Mouse (Mus musculus) heart, embryonic 15.5 days (tissue): ENCODE measurements around the gene Abraxas2. TPM values are rescaled to one million over a fixed set of nuclear protein-coding genes. Genes with fewer than 3 reads are reported as not detected.
A peak's percentile ranks its signal among the peaks of the same experiment; 100 is the strongest.

Experiments used
- ATAC-seq: fragments of 200-750 bp; cut with Nextera tagmentation; replicated peaks from 2 replicates; pipeline ENCODE4 v1.8.0; 2017; ENCODE audit warnings: low read depth, moderate TSS enrichment; ENCODE audit not compliant: insufficient number of reproducible peaks, insufficient read depth, low FRiP score
- H3K27ac ChIP-seq: fragments of 300-500 bp; sonication (generic); 2 replicates; pipeline ENCODE4 v1.5.1; 2015; ENCODE audit warnings: mild to moderate bottlenecking, inconsistent platforms
- H3K27me3 ChIP-seq: fragments of 300-500 bp; sonication (generic); 2 replicates; pipeline ENCODE4 v1.6.1; 2015; ENCODE audit warnings: inconsistent platforms
- H3K36me3 ChIP-seq: fragments of 300-500 bp; sonication (generic); 2 replicates; pipeline ENCODE4 v1.6.1; 2015; ENCODE audit warnings: mild to moderate bottlenecking, inconsistent platforms
- H3K4me1 ChIP-seq: fragments of 300-500 bp; sonication (generic); replicated peaks from 2 replicates; pipeline ENCODE4 v1.6.1; 2015; ENCODE audit warnings: inconsistent platforms
- H3K4me2 ChIP-seq: fragments of 300-500 bp; sonication (generic); 2 replicates; pipeline ENCODE4 v1.6.1; 2015; ENCODE audit warnings: inconsistent platforms, mild to moderate bottlenecking, moderate library complexity
- H3K4me3 ChIP-seq: fragments of 300-500 bp; sonication (generic); 2 replicates; pipeline ENCODE4 v1.5.1; 2015; ENCODE audit warnings: mild to moderate bottlenecking, inconsistent platforms
- H3K9ac ChIP-seq: fragments of 300-500 bp; sonication (generic); 2 replicates; pipeline ENCODE4 v1.6.1; 2015; ENCODE audit warnings: mild to moderate bottlenecking, inconsistent platforms
- H3K9me3 ChIP-seq: fragments of 300-500 bp; sonication (generic); replicated peaks from 2 replicates; pipeline ENCODE4 v1.6.1; 2016; ENCODE audit warnings: inconsistent platforms
- WGBS: fragments of 180-500 bp; shearing (Covaris S2); methylation state at CpG from one replicate; pipeline ENCODE4 v1.1.7; 2015; ENCODE audit warnings: mixed read lengths; 5-methylcytosine and 5-hydroxymethylcytosine counted together
- polyA plus RNA-seq: library from polyadenylated mRNA; unstranded; fragments of >200 nt; fragmentation: Nextera tagmentation; extraction: Ambion mirVana; gene quantifications from 2 replicates; pipeline ENCODE4 v1.2.1, GENCODE M21; 2015

The Abraxas2 gene
- polyA plus RNA-seq, 1 experiment from 2014 or later, result 28.7 TPM

DNA sequence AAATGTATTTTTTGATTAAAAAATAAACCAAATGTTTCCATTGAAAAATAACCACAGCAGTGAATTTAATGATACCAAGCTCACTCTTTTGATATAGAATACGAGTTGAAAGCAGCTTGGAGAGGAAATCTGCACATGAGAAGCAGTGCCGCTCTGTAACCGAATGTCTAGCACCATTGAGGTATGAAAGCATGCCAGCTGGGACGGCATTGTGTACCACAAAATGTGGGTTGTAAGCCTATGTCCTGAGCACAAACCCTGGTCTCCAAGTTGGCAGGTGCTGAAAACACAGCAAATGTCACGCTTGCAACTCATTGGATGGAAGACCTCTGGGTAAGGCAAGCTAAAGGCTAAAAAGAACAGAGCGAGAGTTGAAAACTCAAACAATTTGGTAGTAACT lies 42.0 kb upstream of the Abraxas2 start:
- H3K27me3 ChIP-seq, result no peaks in the 10 kb centered on the region
- H3K27ac ChIP-seq, result no peak overlapping the region
- H3K4me3 ChIP-seq, result no peak overlapping the region
- WGBS, result 92% methylated on average over 6 of the region's 6 CpGs
- no peaks in the 10 kb centered on the region for H3K36me3 ChIP-seq
- no peak overlapping the region for H3K4me2 ChIP-seq
- no peak overlapping the region for H3K9ac ChIP-seq
- H3K4me1 ChIP-seq, result peaks cover 11% of the 10 kb centered on the region
- no peaks in the 10 kb centered on the region for H3K9me3 ChIP-seq
- ATAC-seq, result no peak

DNA sequence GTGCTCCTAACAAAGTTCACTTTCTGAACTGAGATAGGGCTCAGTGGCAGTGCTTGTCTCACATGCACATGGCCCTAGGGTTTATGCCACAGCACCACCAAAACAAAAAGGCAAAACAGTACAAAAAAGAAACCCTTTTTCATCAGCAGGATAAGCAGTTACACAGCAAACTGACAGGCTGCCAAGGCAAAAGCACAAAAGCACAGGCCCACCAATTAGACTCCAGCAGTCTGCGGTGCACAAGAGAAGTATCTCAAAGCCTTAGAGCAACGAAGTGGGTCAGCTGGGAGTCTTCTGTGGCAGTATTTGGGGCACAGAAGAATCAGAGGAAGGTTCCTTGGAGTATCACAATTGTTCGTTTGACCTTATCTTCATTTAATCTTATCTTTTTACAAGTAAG lies 38.3 kb upstream of the Abraxas2 start:
- WGBS, result 78% methylated on average over 3 of the region's 3 CpGs
- peaks cover 4% of the 10 kb centered on the region; the same call in 1 of the 2 replicates for H3K36me3 ChIP-seq

DNA sequence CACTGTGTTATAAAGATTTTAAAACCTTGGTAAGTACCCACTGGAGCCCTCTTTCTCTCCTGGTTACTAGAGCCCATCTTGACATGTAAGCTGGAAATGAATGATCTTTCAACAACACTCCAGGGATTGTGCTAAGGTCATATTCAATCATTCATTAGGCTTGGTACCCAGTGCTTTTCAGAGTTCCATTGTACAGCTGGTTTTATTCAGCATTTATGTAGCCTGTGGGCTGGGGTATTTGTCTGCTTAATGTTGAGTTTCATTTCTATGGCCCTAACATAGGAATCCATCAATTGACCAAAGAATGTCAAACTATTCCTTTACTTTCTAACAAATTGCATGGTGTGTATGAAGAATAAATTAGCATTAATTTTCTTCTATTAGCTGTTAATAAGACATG lies 35.2 kb upstream of the Abraxas2 start:
- Histone ChIP-seq H3K9me3 (no peaks in the 10 kb centered on the region), H3K4me1 (no peaks in the 10 kb centered on the region), H3K9ac (no peak overlapping the region), H3K4me2 (no peak overlapping the region), H3K27ac (no peak overlapping the region), H3K36me3 (peaks cover 16% of the 10 kb centered on the region), H3K27me3 (no peaks in the 10 kb centered on the region), H3K4me3 (no peak overlapping the region)
- no peak for ATAC-seq

More for the DNA sequence above, 38.3 kb upstream of the Abraxas2 start:
- Histone ChIP-seq H3K4me2 (no peak overlapping the region), H3K9ac (no peak overlapping the region), H3K4me3 (no peak overlapping the region), H3K27me3 (no peaks in the 10 kb centered on the region), H3K27ac (no peak overlapping the region), H3K4me1 (no peaks in the 10 kb centered on the region), H3K9me3 (no peaks in the 10 kb centered on the region)
- no peak for ATAC-seq

DNA sequence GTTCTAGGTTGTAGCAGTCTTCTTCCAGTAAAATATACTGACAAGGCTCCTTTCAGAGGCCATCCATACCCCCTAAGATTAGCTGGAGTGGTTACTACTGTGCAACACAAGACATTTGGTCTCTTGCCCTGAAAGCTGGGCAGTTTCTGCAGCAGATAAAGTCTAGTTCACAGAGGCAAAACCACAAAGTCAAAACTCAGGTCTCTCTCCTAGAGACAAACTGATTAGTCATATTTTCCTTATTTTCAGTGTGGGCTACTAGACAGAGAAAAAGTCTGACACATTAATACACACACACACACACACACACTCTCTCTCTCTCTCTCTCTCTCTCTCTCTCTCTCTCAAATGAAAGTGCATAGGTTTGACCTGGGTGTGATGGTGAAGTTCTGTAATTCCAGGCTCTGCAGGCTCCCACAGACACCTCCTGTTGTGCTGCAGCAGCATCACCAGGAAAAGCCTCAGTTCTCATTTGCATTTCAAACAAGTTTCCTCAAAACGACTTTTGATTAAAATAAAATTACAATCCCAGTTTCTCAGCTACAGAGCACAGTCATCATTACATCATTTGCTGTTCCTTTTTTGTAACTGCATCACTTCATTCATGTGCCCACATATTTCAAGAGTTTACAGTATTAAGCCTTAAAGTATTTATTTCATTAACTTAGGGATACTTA lies 34.5 kb upstream of the Abraxas2 start:
- WGBS, result 15% methylated on average over 1 of the region's 1 CpGs
- Histone ChIP-seq H3K9ac (no peak overlapping the region), H3K4me1 (no peaks in the 10 kb centered on the region), H3K36me3 (peaks cover 16% of the 10 kb centered on the region), H3K27me3 (no peaks in the 10 kb centered on the region), H3K4me2 (no peak overlapping the region), H3K9me3 (no peaks in the 10 kb centered on the region), H3K4me3 (no peak overlapping the region), H3K27ac (no peak overlapping the region)
- ATAC-seq, result no peak

DNA sequence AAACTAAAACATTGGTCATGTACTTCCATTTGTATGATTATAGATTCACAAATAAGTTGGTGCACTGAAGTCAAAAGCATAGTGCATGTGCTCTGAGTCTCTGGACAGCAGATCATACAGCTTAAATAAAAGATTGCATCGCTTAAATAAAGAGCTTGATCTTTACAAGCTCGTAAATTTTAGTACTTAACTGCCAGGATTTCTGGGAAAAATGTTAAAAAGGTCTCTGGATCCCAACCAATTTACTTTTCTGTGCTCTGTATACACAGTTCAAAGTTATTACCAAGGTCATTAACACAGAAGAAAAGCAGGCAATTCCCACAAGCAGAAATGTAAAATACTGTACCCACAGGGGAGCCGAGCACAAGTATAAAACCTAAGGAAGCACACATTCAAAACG lies 28.1 kb upstream of the Abraxas2 start:
- Histone ChIP-seq H3K4me1 (no peaks in the 10 kb centered on the region), H3K36me3 (peaks cover 35% of the 10 kb centered on the region), H3K9ac (no peak overlapping the region), H3K4me3 (no peak overlapping the region), H3K4me2 (no peak overlapping the region), H3K27ac (no peak overlapping the region), H3K27me3 (no peaks in the 10 kb centered on the region), H3K9me3 (no peaks in the 10 kb centered on the region)
- no peak for ATAC-seq
- WGBS, result 80% methylated on average over 4 of the region's 4 CpGs

DNA sequence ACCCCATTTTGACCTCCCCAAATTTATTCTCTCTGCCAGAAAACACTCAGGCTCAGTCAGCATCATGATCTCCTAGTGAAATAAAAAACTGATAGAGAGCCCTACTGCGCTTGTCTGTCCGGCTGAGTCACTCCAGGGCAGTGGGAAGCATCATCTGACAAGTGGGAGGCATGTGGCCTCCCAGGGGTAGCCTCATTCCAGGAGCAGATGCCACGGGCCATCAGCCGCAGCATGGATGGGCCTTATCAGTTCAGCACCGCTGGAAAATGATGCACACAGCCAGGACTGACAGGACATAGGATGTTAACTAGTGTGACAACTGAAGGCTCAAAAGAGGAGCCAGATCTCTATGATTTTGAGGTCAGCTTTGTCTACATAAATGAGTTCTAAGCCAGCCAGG lies 17.7 kb upstream of the Abraxas2 start:
- Histone ChIP-seq H3K27me3 (no peaks in the 10 kb centered on the region), H3K4me2 (no peak overlapping the region), H3K9me3 (no peaks in the 10 kb centered on the region), H3K4me3 (no peak overlapping the region), H3K36me3 (peaks cover 4% of the 10 kb centered on the region; the same call in 1 of the 2 replicates), H3K4me1 (peaks cover 2% of the 10 kb centered on the region), H3K9ac (no peak overlapping the region), H3K27ac (no peak overlapping the region)
- peak; percentile 43; the same call in 1 of the 2 replicates for ATAC-seq
- 28% methylated on average over 5 of the region's 5 CpGs for WGBS

DNA sequence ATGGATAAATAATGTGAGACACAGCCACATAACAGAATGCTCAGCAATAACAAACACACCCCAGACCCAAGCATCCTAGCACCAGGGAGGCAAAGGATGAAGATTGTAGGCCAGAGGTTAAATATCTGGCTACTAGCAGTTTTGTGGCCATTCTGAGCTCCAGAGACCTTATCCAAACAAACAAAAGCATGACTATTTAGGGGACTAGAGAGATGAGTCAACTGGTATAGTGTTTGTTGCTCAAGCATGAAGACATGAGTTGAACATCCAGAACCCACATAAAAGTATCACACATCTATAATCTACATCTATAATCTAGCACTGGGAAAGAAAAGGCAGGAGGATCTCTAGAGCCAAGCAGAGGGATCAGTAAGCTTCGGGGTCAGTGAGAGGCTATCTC lies 16.6 kb upstream of the Abraxas2 start:
- Histone ChIP-seq H3K4me3 (no peak overlapping the region), H3K36me3 (no peaks in the 10 kb centered on the region; the same call in 1 of the 2 replicates), H3K4me2 (no peak overlapping the region), H3K9ac (no peak overlapping the region), H3K27ac (no peak overlapping the region), H3K4me1 (peaks cover 2% of the 10 kb centered on the region), H3K9me3 (no peaks in the 10 kb centered on the region), H3K27me3 (no peaks in the 10 kb centered on the region)
- no peak for ATAC-seq
- 81% methylated on average over 1 of the region's 1 CpGs for WGBS

DNA sequence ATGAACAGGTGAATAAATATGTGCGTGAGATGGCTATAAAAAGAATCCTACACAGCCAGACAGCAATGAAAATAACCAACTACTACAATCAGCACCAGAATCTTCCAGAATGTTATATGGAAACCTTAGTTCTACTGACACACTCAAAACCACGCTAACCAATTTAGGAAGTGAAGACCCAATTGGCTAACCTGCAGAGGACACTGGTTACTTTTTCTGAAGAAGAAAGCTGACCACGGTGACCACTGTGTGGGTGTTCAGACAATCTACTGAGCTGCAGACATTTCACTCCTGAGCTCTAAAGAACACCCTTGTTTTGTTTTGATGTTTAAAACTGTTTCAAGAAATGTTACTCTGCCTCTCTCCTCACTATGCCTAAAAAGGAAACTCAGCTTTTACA lies 15.9 kb upstream of the Abraxas2 start:
- 85% methylated on average over 3 of the region's 3 CpGs for WGBS
- ATAC-seq, result no peak
- Histone ChIP-seq H3K4me2 (no peak overlapping the region), H3K4me3 (no peak overlapping the region), H3K36me3 (peaks cover 5% of the 10 kb centered on the region), H3K4me1 (peaks cover 2% of the 10 kb centered on the region), H3K9ac (no peak overlapping the region), H3K9me3 (no peaks in the 10 kb centered on the region), H3K27ac (no peak overlapping the region), H3K27me3 (no peaks in the 10 kb centered on the region)

DNA sequence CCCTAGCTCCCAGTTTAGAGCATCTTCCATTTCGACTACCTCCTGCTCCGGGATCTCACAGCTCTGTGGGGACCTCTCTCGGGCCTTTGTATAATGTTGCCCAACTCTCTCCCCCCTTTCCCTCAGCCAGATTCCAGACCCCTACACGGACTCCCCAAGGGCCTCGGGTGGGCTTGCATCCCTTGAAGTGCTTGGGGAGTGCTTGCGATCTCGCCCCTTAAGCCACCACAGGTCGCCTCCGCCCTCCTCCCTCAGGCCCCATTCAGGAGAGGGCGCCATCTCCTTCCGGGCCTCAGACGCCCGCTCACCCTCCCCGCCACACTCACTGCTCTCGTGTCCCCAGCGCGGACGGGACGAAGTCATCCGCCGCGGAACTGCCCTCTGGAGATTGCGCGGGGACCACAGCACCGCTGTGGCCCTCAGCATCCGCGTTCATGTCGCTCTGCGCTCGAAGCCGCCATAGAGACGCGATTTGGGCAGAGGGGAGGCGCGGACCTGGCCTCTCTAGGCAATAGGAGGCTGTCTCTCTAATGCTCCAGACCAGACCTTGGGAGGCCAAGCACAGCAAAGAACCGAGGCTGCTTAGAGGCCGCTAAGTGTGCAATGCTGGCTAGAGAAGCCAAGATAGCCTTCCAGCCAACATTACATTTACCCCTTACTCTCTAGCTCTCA lies 6.7 kb upstream of the Abraxas2 start, which contains the start of gene Eef1akmt2:
Gene Eef1akmt2, minus strand, starts transcription at position 501 of the 672 bp plus-strand sequence.
- H3K4me1 ChIP-seq, result peaks cover 8% of the 10 kb centered on the region
- ATAC-seq, result peak; percentile 93

DNA sequence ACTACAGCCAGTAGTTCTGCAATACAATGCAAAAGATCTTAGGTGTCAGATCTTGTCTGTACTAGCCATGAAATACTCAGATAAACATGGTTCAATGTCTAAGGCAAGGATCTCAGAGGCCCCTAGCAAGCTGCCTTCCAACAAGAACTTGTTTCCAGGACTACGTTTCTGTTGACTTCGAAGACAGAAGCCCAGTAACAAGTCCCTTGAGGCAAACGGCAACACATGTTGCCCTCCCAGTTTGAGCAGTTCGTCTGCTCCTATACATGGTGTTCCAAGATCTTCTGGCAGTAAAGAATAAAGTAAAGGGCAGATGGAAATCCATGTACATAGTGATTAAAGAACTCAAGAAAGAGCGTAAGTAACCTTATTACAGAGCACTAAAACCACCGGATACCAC lies 5.7 kb upstream of the Abraxas2 start:
- peaks cover 21% of the 10 kb centered on the region; the same call in 1 of the 2 replicates for H3K36me3 ChIP-seq
- no peak for ATAC-seq
- H3K9me3 ChIP-seq, result no peaks in the 10 kb centered on the region
- no peak overlapping the region for H3K27ac ChIP-seq
- 80% methylated on average over 6 of the region's 6 CpGs for WGBS
- no peak overlapping the region for H3K4me3 ChIP-seq
- H3K9ac ChIP-seq, result no peak overlapping the region
- H3K4me1 ChIP-seq, result peaks cover 8% of the 10 kb centered on the region
- H3K4me2 ChIP-seq, result no peak overlapping the region
- H3K27me3 ChIP-seq, result no peaks in the 10 kb centered on the region

More for the DNA sequence above, 6.7 kb upstream of the Abraxas2 start, which contains the start of gene Eef1akmt2:
- Histone ChIP-seq H3K4me3 (peak within 1 kb of the TSS; percentile 73), H3K36me3 (peaks cover 28% of the 10 kb centered on the region), H3K9me3 (no peaks in the 10 kb centered on the region), H3K27ac (peak within 1 kb of the TSS; percentile 96), H3K9ac (peak within 1 kb of the TSS; percentile 90), H3K27me3 (no peaks in the 10 kb centered on the region), H3K4me2 (peak within 1 kb of the TSS; percentile 63)
- WGBS, result under 1% methylated on average over 37 of the region's 37 CpGs

DNA sequence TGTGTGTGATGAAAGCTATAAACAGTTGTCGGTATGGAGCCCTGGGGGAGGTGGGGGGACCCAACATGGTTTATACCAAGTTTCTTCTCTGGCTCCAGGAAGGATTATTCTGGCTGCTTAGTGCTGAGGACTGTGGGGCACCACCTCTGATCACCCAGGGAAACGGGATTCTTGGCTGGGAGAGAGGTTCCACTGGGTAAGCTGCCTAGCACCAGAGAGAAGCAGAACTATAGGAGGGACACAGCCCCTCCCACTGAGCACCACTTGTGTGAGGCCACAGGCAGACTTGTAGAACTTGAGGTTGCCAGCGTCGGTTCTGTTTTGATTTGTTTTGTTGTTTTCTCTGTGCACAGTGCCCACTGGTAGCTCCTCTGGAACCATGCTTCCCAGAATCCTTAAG lies 5.1 kb upstream of the Abraxas2 start:
- no peak overlapping the region for H3K27ac ChIP-seq
- no peaks in the 10 kb centered on the region for H3K27me3 ChIP-seq
- peaks cover 12% of the 10 kb centered on the region for H3K4me1 ChIP-seq
- H3K4me3 ChIP-seq, result no peak overlapping the region
- H3K36me3 ChIP-seq, result peaks cover 15% of the 10 kb centered on the region; the same call in 1 of the 2 replicates
- ATAC-seq, result no peak
- WGBS, result 69% methylated on average over 4 of the region's 4 CpGs
- H3K4me2 ChIP-seq, result no peak overlapping the region
- H3K9ac ChIP-seq, result no peak overlapping the region
- no peaks in the 10 kb centered on the region for H3K9me3 ChIP-seq

DNA sequence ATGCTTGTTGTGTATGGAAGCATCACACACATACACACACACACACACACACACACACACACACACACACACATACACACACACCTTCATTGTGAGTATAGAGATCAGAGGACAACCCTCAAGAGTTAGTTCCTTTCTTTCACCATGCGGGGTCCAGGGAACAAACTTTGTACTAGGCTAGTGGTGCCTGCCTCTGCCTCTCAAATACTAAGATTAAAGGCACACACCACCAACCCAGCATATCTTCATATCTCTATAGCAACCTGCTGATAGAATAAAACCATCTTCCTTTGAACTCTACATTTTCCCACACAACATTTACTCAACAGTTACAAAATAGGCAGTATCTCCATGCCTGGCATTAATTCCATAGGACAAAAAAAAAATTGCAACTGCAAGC lies 2.9 kb upstream of the Abraxas2 start:
- Histone ChIP-seq H3K4me2 (no peak overlapping the region), H3K36me3 (no peaks in the 10 kb centered on the region), H3K9ac (no peak overlapping the region), H3K4me3 (no peak overlapping the region), H3K27ac (no peak overlapping the region), H3K27me3 (no peaks in the 10 kb centered on the region), H3K4me1 (peaks cover 22% of the 10 kb centered on the region), H3K9me3 (no peaks in the 10 kb centered on the region)
- 82% methylated on average over 1 of the region's 1 CpGs for WGBS
- ATAC-seq, result no peak
